In genomic region chr17:80017389-80017788, GRCm38 (mm10) we compare ENCODE assay signal across 10 mouse cellular contexts. TPM values are rescaled to one million over a fixed set of nuclear protein-coding genes. Genes with fewer than 3 reads are reported as not detected.
DNase-seq lines count a peak whose midpoint lies in the region; ATAC-seq and TF ChIP-seq lines count a peak whose summit lies in the region.
"Had no signal": no experiment of that assay in that cellular context is flagged by ENCODE, and none has a peak within 500 bp of the region (broad histone marks: within the 10 kb centered on the region; RNA-seq: fewer than 3 reads in every experiment).

No protein-coding gene starts in this region.

- H3K36me3 ChIP-seq in intestine, postnatal 0 days (ENCODE audit: control insufficient read depth, insufficient read depth) = no peaks in the 10 kb centered on the region
- H3K36me3 ChIP-seq in intestine, embryonic 15.5 days = no peaks in the 10 kb centered on the region
- no peaks in the 10 kb centered on the region for H3K36me3 ChIP-seq in G1E (replicated peaks)
- no peaks in the 10 kb centered on the region for H3K36me3 ChIP-seq in testis, adult 2 months (ENCODE audit: control insufficient read depth, insufficient read depth, low read length)
- H3K36me3 ChIP-seq: embryonic facial prominence, embryonic 15.5 days had no signal

- H3K4me1 ChIP-seq in intestine, postnatal 0 days (replicated peaks; ENCODE audit: control insufficient read depth, insufficient read depth, low read length) = no peaks in the 10 kb centered on the region
- 0 out of 2 replicates have a peak, but pooled peaks cover 4% of the 10 kb centered on the region for H3K4me1 ChIP-seq in intestine, embryonic 15.5 days (replicated peaks)
- peaks cover 53% of the 10 kb centered on the region for H3K4me1 ChIP-seq in G1E (ENCODE audit: insufficient read depth, low read depth, low read length)
- H3K4me1 ChIP-seq in testis, adult 2 months (ENCODE audit: control insufficient read depth, insufficient read depth, low read length) = peaks cover 5% of the 10 kb centered on the region; the same call in 1 of the 2 replicates

- no peak for DNase-seq in G1E (ENCODE audit: low spot score)
- DNase-seq in cerebellum, adult 11-12 months = peak; percentile 46
- peak; percentile 40 to 58 for DNase-seq in frontal cortex, postnatal 25 days (ENCODE audit: low spot score in 2 of 2)
- DNase-seq in layer of hippocampus, postnatal 36 days = peak; percentile 36 to 43

- no peak overlapping the region for H3K27ac ChIP-seq in intestine, postnatal 0 days (ENCODE audit: low read depth, low read length)
- no peak overlapping the region for H3K27ac ChIP-seq in intestine, embryonic 15.5 days
- H3K27ac ChIP-seq in testis, adult 2 months (ENCODE audit: control insufficient read depth, insufficient read depth, low read depth, low read length) = no peak overlapping the region
- H3K27ac ChIP-seq: embryonic facial prominence, embryonic 15.5 days; macrophage had no signal

- H3K4me2 ChIP-seq in intestine, postnatal 0 days (replicated peaks; ENCODE audit: low read depth) = no peak overlapping the region
- H3K4me2 ChIP-seq in intestine, embryonic 15.5 days (replicated peaks) = no peak overlapping the region
- H3K4me2 ChIP-seq: embryonic facial prominence, embryonic 15.5 days had no signal

- H3K9ac ChIP-seq in intestine, postnatal 0 days (ENCODE audit: low read depth, low read length) = no peak overlapping the region
- H3K9ac ChIP-seq in intestine, embryonic 15.5 days = no peak overlapping the region
- H3K9ac ChIP-seq: embryonic facial prominence, embryonic 15.5 days had no signal

- H3K4me3 ChIP-seq in intestine, postnatal 0 days (ENCODE audit: low read depth, low read length) = no peak overlapping the region
- no peak overlapping the region for H3K4me3 ChIP-seq in intestine, embryonic 15.5 days (replicated peaks)
- no peak overlapping the region; the same call in 1 of the 2 replicates for H3K4me3 ChIP-seq in G1E (ENCODE audit: low read depth, low read length)
- peak overlapping the region; percentile 15; the same call in 1 of the 2 replicates for H3K4me3 ChIP-seq in testis, adult 2 months (ENCODE audit: control insufficient read depth, low read depth, low read length)
- H3K4me3 ChIP-seq: embryonic facial prominence, embryonic 15.5 days had no signal

- WGBS in intestine, postnatal 0 days = 62% methylated on average over 12 of the region's 12 CpGs
- 59% methylated on average over 12 of the region's 12 CpGs for WGBS in intestine, embryonic 15.5 days

- TF ChIP-seq POLR2A in testis, adult 2 months (IDR thresholded peaks at IDR 0.05; ENCODE audit: control insufficient read depth, low read depth, low read length) = no peak

- H3K9me3 ChIP-seq in intestine, postnatal 0 days (ENCODE audit: control insufficient read depth) = no peaks in the 10 kb centered on the region
- no peaks in the 10 kb centered on the region for H3K9me3 ChIP-seq in intestine, embryonic 15.5 days
- no peaks in the 10 kb centered on the region for H3K9me3 ChIP-seq in G1E (replicated peaks)
- H3K9me3 ChIP-seq: embryonic facial prominence, embryonic 15.5 days had no signal

- no peaks in the 10 kb centered on the region for H3K27me3 ChIP-seq in intestine, postnatal 0 days (replicated peaks; ENCODE audit: control insufficient read depth, insufficient read depth, low read length)
- H3K27me3 ChIP-seq in intestine, embryonic 15.5 days (replicated peaks) = no peaks in the 10 kb centered on the region
- no peaks in the 10 kb centered on the region for H3K27me3 ChIP-seq in G1E (ENCODE audit: insufficient read depth, low read length)
- no peaks in the 10 kb centered on the region for H3K27me3 ChIP-seq in testis, adult 2 months (ENCODE audit: control insufficient read depth, insufficient read depth, low read length)
- H3K27me3 ChIP-seq: embryonic facial prominence, embryonic 15.5 days had no signal

- peak; percentile 88 for TF ChIP-seq CTCF in intestine, postnatal 0 days (IDR thresholded peaks at IDR 0.05; ENCODE audit: low read depth)
- peak; percentile 98 for TF ChIP-seq CTCF in G1E (IDR thresholded peaks at IDR 0.05; ENCODE audit: low read depth, low read length)
- TF ChIP-seq CTCF in testis, adult 2 months (IDR thresholded peaks at IDR 0.05; ENCODE audit: control insufficient read depth, insufficient read depth, insufficient replicate concordance, low read depth, low read length) = peak; percentile 77

- ATAC-seq in intestine, postnatal 0 days = no peak; the same call in 1 of the 2 replicates
- ATAC-seq in intestine, embryonic 15.5 days = no peak
- peak; percentile 10; the same call in 1 of the 2 replicates for ATAC-seq in G1E (ENCODE audit: extremely low read depth, insufficient number of reproducible peaks, low FRiP score, poor library complexity, severe bottlenecking)
- peak; percentile 48 for ATAC-seq in megakaryocyte-erythroid progenitor cell, adult 5-6 weeks (replicated peaks; ENCODE audit: low FRiP score, low TSS enrichment, poor library complexity, severe bottlenecking)

RNA-seq across cellular contexts. Expression of gene Hnrnpll, which starts 44.7 kb away (rescaled TPM):
- 21.9 and 22.1 TPM in 2 replicates for polyA plus RNA-seq in intestine, postnatal 0 days (2015; fragmentation: Nextera tagmentation; extraction: Ambion mirVana)
- polyA plus RNA-seq in intestine, embryonic 15.5 days (2015; fragmentation: Nextera tagmentation; extraction: Ambion mirVana) = 50.0 and 56.5 TPM in 2 replicates
- total RNA-seq in G1E (2014; fragmentation: Nextera tagmentation) = 97.0 and 98.6 TPM in 2 replicates
- 66.3 and 76.5 TPM in 2 replicates for total RNA-seq in G1E (2017)
- 50.1 and 62.3 TPM in 2 replicates for polyA plus RNA-seq in G1E (2012)
- total RNA-seq in layer of hippocampus, postnatal 36 days (2021) = 10 to 100 TPM; 62.3 to 66.0 TPM
- total RNA-seq in megakaryocyte-erythroid progenitor cell, adult 5-6 weeks (2014; fragmentation: Nextera tagmentation) = 79.4 and 80.8 TPM in 2 replicates
- 63.8 and 72.3 TPM in 2 replicates for total RNA-seq in megakaryocyte-erythroid progenitor cell, adult 5-6 weeks (2017)
- 44.0 and 52.0 TPM in 2 replicates for polyA plus RNA-seq in testis, adult 2 months (2012; rRNA removed)

Comparison
In these comparisons a context has a peak if more than half of its experiments do, and no peak if none do; other contexts are left out.
1. ATAC-seq: peak in G1E (single experiment) and megakaryocyte-erythroid progenitor cell, adult 5-6 weeks (single experiment); none in intestine, postnatal 0 days (single experiment) and intestine, embryonic 15.5 days (single experiment).
2. Peak in every context shown above with its lines, with median percentiles within 50 percentile points of each other: CTCF ChIP-seq.